Mouse (Mus musculus): ENCODE data around the gene Enkur.

Gene Enkur

GRCm38 (mm10) chr2:21188610-21189009 is 16.6 kb downstream of the Enkur start:
- no peak for DNase-seq (ENCODE audit: low spot score in 2 of 2)

DNA sequence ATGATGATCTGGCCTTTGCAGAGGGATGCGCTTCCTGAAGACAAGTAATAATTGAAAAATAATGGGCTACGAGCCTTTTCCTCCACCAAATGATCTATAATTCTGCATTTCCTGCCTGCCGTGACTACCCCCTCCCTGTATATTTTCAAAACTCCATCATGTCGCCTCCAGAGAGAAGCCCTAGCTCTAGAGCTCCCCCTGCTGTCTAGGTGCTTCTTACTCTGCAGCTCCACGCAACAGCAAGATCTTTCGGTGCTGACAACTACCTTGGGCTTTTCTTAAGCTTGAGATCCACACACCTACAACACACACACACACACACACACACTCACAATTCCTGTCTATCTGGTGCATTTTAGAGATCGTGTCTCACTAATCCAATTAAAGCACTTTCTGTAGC is 17.6 kb downstream of the Enkur start:
- peak; percentile 44 to 45 for DNase-seq (ENCODE audit: low spot score in 2 of 2)

GRCm38 (mm10) chr2:21182811-21183210 is 22.4 kb downstream of the Enkur start:
- peak in 1 of 2 experiments; percentile 36 for DNase-seq (ENCODE audit: low spot score in 2 of 2)

DNA sequence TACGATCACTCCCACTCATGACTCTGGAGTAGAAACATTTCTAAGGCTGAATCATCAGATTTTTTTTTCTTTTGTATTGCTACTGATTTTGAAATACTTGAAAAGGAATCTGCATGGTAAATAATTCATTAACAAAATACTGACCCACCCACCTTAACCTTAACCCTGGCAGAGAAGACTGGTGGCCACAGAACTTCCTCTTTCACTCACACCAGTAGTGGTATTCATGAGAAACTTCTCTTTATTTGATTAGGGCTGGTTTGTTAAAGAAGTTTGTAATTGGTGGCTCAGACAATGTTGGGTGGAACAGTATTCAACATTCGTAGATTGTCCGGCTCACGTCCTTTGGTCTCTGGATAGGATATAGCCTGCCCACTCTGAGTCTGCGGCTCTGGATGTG is 26.0 kb downstream of the Enkur start:
- no peak for DNase-seq (ENCODE audit: low spot score in 2 of 2)

GRCm38 (mm10) chr2:21172797-21173196 is 32.4 kb downstream of the Enkur start:
- no peak for DNase-seq (ENCODE audit: low spot score in 2 of 2)

GRCm38 (mm10) chr2:21167916-21168315 is 37.2 kb downstream of the Enkur start:
- no peak for DNase-seq (ENCODE audit: low spot score in 2 of 2)

DNA sequence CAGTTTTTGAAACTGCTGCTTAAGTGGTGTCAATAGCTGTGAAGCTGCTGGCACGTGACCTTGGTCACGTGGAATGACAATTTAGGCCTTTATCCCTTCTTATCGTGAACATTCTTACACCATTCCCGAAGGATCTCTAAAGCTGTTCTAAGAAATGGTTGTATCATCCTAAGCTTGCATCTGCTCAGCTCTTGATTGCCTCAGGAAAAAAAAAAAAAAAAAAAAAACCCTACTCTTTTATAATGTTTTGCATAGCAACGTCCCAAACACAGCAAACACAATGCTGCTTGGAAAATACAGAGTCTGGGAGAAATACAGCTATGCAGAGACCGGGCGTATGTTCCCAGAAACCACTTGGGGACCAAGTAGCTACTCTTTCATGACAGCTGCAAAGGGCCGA is 40.9 kb downstream of the Enkur start:
- no peak for DNase-seq (ENCODE audit: low spot score in 2 of 2)

DNA sequence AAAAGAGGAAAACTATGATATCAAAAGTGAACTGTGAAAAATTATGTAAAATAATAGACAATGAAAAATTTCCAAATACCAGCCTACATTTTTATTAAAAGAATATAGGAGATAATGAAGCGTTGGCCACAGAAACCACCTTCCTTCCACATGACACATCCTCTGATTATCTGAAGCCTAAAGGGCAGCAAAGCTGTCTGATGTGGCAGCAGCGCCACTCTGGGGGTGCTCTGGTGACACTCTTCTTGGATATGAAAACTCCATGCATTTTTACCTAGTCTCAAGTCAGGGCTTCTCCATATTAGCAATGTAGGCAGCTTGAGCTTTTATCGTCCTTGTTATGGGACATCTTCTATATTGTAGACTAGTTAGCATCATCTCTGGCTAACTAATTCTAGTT is 51.7 kb downstream of the Enkur start:
- DNase-seq (ENCODE audit: low spot score in 2 of 2), result no peak

DNA sequence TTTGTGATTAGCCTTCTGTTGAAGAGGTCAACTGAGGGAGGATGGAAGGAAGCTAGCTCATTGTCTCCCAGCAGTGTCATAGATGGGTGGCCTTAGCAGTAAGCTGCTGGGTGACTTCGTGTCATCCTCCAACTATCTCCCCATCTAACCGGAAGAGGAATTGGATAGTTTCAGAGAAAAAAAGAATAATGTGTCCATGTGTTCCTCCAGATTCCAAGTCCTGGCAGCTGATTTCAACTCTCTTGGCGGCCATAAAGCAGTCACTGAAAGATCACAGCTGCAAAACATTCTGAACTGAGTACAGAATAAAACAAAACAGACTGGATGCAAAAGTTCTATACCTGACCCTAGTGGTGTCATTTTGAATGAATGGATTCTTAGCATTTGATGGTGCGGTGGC is 58.0 kb downstream of the Enkur start:
- peak in 1 of 2 experiments; percentile 17 for DNase-seq (ENCODE audit: low spot score in 2 of 2)

GRCm38 (mm10) chr2:21146486-21146885 is 58.7 kb downstream of the Enkur start:
- DNase-seq (ENCODE audit: low spot score in 2 of 2), result peak in 1 of 2 experiments; percentile 16

- DNase-seq (ENCODE audit: low spot score in 2 of 2), result no peak
Observed at GRCm38 (mm10) chr2:21142616-21143015, 62.5 kb downstream of the Enkur start.

DNA sequence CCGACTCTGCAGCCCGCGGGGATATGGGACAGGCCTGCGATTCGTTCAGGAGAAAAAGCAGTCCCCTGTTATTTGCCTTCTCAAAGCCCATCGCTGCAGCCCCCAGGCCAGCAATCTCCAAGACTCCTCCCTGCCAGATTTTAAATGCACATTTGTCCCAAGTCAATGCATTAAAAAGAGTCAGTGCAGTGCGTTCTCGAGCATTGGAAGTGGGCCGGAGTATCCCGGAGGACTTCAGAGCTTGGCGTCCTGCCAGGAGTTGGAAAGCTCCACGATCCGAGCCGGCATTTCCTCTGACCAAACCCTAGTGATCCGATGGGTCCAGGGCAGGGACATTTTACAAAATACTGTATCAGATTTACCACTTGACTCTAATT is 63.0 kb downstream of the Enkur start:
- DNase-seq (ENCODE audit: low spot score in 2 of 2), result peak; percentile 35 to 37

DNA sequence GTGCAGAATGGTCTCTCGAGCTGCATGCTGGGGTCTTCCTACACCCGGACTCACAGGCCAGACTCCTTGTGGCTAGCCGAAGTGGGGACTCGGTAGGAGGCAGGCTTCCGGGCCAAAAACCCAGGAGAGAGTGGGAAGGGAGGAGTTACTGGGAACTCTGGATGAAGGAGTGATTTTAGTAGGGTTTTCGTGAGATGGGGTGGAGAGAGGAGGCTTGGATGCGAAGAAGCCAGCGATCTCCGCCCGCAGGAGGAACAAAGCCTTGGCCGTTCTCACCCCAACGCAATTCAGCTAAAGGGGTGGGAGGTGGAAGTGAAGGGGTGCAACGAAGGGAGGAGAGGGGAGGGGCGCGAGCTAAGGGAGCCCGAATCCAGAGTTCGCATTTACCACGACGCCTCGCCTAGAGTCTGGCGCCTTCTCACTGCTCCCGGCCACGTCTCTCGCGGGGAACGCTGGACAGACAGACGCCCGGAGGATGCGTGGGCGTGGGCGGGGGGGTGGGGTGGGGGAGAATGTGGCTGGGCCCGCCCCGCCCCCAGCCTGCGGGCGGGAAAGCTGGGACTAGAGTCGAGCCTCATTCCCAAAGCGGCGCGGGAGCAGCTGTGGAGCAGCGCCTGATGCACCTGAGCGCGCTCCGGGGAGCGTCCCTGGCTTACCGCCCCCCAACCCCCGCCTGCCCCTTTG is 63.5 kb downstream of the Enkur start:
- peak; percentile 39 to 62 for DNase-seq (ENCODE audit: low spot score in 2 of 2)

GRCm38 (mm10) chr2:21141189-21141519 is 64.0 kb downstream of the Enkur start:
- DNase-seq (ENCODE audit: low spot score in 2 of 2), result no peak
